Mouse (Mus musculus) B cell, adult 67 days (primary cell): Measurements from ENCODE around the gene Dcun1d1. TPM values are rescaled to one million over a fixed set of nuclear protein-coding genes. Genes with fewer than 3 reads are reported as not detected.

Experiments
- total RNA-seq, 2 experiments: library from RNA; stranded (reverse); gene quantifications; 4 replicates each; pipeline ENCODE4 v1.2.4; 2023

Gene Dcun1d1
- total RNA-seq: 10 to 100 TPM; 76.5 to 89.4 TPM

GRCm38 (mm10) chr3:35937345-35937744, at the start of gene Dcun1d1:
Dcun1d1 (minus strand) TSS chr3:35937445.

Other genes starting within 250 kb of the Dcun1d1 start
- gene Atp11b, start 183.3 kb downstream of the Dcun1d1 start, total RNA-seq: 10 to 100 TPM; 96.4 to 97.4 TPM
- 10 to 100 TPM; 39.2 to 43.7 TPM for gene Mccc1, start 63.2 kb upstream of the Dcun1d1 start, total RNA-seq
- gene Ccdc144b, start 116.1 kb upstream of the Dcun1d1 start, total RNA-seq: not detected
- 10 to 100 TPM; 43.4 to 53.4 TPM for gene Acad9, start 128.5 kb upstream of the Dcun1d1 start, total RNA-seq
- 1 to 10 TPM; 4.1 to 4.3 TPM for gene D3Ertd254e, start 213.6 kb upstream of the Dcun1d1 start, total RNA-seq